Mouse (Mus musculus) heart, postnatal 0 days (tissue): ENCODE data around the gene Slc39a7. TPM values are rescaled to one million over a fixed set of nuclear protein-coding genes. Genes with fewer than 3 reads are reported as not detected.

Experiments
- ATAC-seq: fragments of 200-750 bp; cut with Nextera tagmentation; 2 replicates; pipeline ENCODE4 v1.8.0; 2017; ENCODE audit warnings: low read depth, moderate number of reproducible peaks, moderate library complexity; ENCODE audit not compliant: insufficient read depth
- DNase-seq: peaks from one replicate; pipeline ENCODE4 v3.0.0-alpha.2; 2016; ENCODE audit warnings: low spot score
- H3K27ac ChIP-seq: fragments of 300-500 bp; sonication (generic); 2 replicates; pipeline ENCODE4 v1.5.1; 2014; ENCODE audit warnings: low read depth, mild to moderate bottlenecking
- H3K27me3 ChIP-seq: fragments of 300-500 bp; sonication (generic); 2 replicates; pipeline ENCODE4 v1.6.1; 2014; ENCODE audit warnings: low read length, mixed read lengths; ENCODE audit not compliant: control insufficient read depth, insufficient read depth
- H3K36me3 ChIP-seq: fragments of 300-500 bp; sonication (generic); replicated peaks from 2 replicates; pipeline ENCODE4 v1.6.1; 2014; ENCODE audit warnings: low read length, mixed read lengths; ENCODE audit not compliant: control insufficient read depth, insufficient read depth
- H3K4me1 ChIP-seq: fragments of 300-500 bp; sonication (generic); 2 replicates; pipeline ENCODE4 v1.6.1; 2014; ENCODE audit warnings: antibody characterized with exemption; ENCODE audit not compliant: control insufficient read depth, insufficient read depth
- H3K4me2 ChIP-seq: fragments of 300-500 bp; sonication (generic); 2 replicates; pipeline ENCODE4 v1.6.1; 2014; ENCODE audit warnings: low read depth, mild to moderate bottlenecking, low read length, moderate library complexity
- H3K4me3 ChIP-seq: fragments of 300-500 bp; sonication (generic); 2 replicates; pipeline ENCODE4 v1.5.1; 2014; ENCODE audit warnings: low read depth, low read length
- H3K9ac ChIP-seq: fragments of 300-500 bp; sonication (generic); replicated peaks from 2 replicates; pipeline ENCODE4 v1.6.1; 2014; ENCODE audit warnings: low read depth, low read length, mixed read lengths
- H3K9me3 ChIP-seq: fragments of 300-500 bp; sonication (generic); replicated peaks from 2 replicates; pipeline ENCODE4 v1.6.1; 2016; ENCODE audit warnings: low read length; ENCODE audit not compliant: control insufficient read depth
- CTCF ChIP-seq: IDR thresholded peaks from 2 replicates; pipeline ENCODE4 v1.5.1; 2016; ENCODE audit warnings: antibody characterized with exemption, control low read depth, low read depth
- EP300 ChIP-seq: IDR thresholded peaks from 2 replicates; pipeline ENCODE4 v1.6.1; 2016; ENCODE audit warnings: antibody characterized with exemption, low read depth
- whole genome bisulfite sequencing: fragments of 180-500 bp; shearing (Covaris S2); extraction: QIAGEN DNeasy Blood & Tissue Kit; methylation state at CpG from one replicate; pipeline ENCODE4 v1.1.7; 2014; 5-methylcytosine and 5-hydroxymethylcytosine counted together
- polyA plus RNA-seq: library from polyadenylated mRNA; unstranded; fragments of >200 nt; fragmentation: Nextera tagmentation; extraction: Ambion mirVana; gene quantifications from 2 replicates; pipeline ENCODE4 v1.2.1, GENCODE M21; 2015
- total RNA-seq: library from RNA; depleted of rRNA; stranded (reverse); fragments of >200 nt; gene quantifications from 2 replicates; pipeline ENCODE4 v1.2.3, GENCODE M21; 2014; ENCODE audit warnings: low replicate concordance

The Slc39a7 gene
- total and polyA plus RNA-seq, 2 experiments from 2014 or later: 85.4 to 97.2 TPM

- Histone ChIP-seq H3K4me2 (no peak overlapping the region), H3K9ac (no peak overlapping the region), H3K4me1 (no peaks in the 10 kb centered on the region), H3K9me3 (no peaks in the 10 kb centered on the region), H3K36me3 (no peaks in the 10 kb centered on the region), H3K27me3 (peaks cover 28% of the 10 kb centered on the region), H3K27ac (no peak overlapping the region), H3K4me3 (no peak overlapping the region)
- DNase-seq (no peak), ATAC-seq (no peak)
- WGBS: 38% methylated on average over 7 of the region's 7 CpGs
- TF ChIP-seq EP300: no peak
- peak; percentile 62 for TF ChIP-seq CTCF
Measured at GRCm38 (mm10) chr17:34075271-34075670, 43.8 kb upstream of the Slc39a7 start.

GRCm38 (mm10) chr17:34072091-34072490 is 40.6 kb upstream of the Slc39a7 start:
- WGBS: 60% methylated on average over 5 of the region's 5 CpGs
- H3K4me3 ChIP-seq: no peak overlapping the region
- no peak overlapping the region for H3K9ac ChIP-seq
- H3K27ac ChIP-seq: no peak overlapping the region
- no peaks in the 10 kb centered on the region for H3K9me3 ChIP-seq
- no peaks in the 10 kb centered on the region for H3K4me1 ChIP-seq
- ATAC-seq: no peak
- TF ChIP-seq CTCF (no peak), EP300 (no peak)
- peaks cover 25% of the 10 kb centered on the region for H3K27me3 ChIP-seq
- H3K36me3 ChIP-seq: no peaks in the 10 kb centered on the region
- no peak for DNase-seq
- H3K4me2 ChIP-seq: no peak overlapping the region

GRCm38 (mm10) chr17:34068864-34069263 is 37.4 kb upstream of the Slc39a7 start:
- no peak overlapping the region for H3K9ac ChIP-seq
- WGBS: 46% methylated on average over 3 of the region's 3 CpGs
- H3K36me3 ChIP-seq: no peaks in the 10 kb centered on the region
- no peaks in the 10 kb centered on the region for H3K4me1 ChIP-seq
- 0 out of 2 replicates have a peak, but pooled peaks cover 8% of the 10 kb centered on the region for H3K27me3 ChIP-seq
- ATAC-seq: no peak
- no peak overlapping the region for H3K4me3 ChIP-seq
- H3K4me2 ChIP-seq: no peak overlapping the region
- DNase-seq: no peak
- H3K27ac ChIP-seq: no peak overlapping the region
- no peak for TF ChIP-seq EP300
- TF ChIP-seq CTCF: no peak
- H3K9me3 ChIP-seq: no peaks in the 10 kb centered on the region

GRCm38 (mm10) chr17:34057224-34057623 is 25.7 kb upstream of the Slc39a7 start:
- Histone ChIP-seq H3K4me2 (no peak overlapping the region), H3K27me3 (no peaks in the 10 kb centered on the region), H3K4me1 (no peaks in the 10 kb centered on the region), H3K4me3 (no peak overlapping the region), H3K27ac (no peak overlapping the region), H3K9me3 (no peaks in the 10 kb centered on the region), H3K9ac (no peak overlapping the region), H3K36me3 (no peaks in the 10 kb centered on the region)
- ATAC-seq: no peak
- no peak for DNase-seq
- no peak for TF ChIP-seq EP300
- no peak for TF ChIP-seq CTCF
- 60% methylated on average over 7 of the region's 7 CpGs for WGBS

GRCm38 (mm10) chr17:34047404-34048050 is 16.0 kb upstream of the Slc39a7 start:
- Histone ChIP-seq H3K4me3 (no peak overlapping the region), H3K36me3 (no peaks in the 10 kb centered on the region), H3K4me1 (no peaks in the 10 kb centered on the region), H3K27me3 (no peaks in the 10 kb centered on the region; the same call in 1 of the 2 replicates), H3K9me3 (peaks cover 5% of the 10 kb centered on the region), H3K27ac (no peak overlapping the region), H3K9ac (no peak overlapping the region), H3K4me2 (no peak overlapping the region)
- WGBS: 89% methylated on average over 5 of the region's 5 CpGs
- no peak for ATAC-seq
- TF ChIP-seq EP300 (no peak), CTCF (no peak)
- no peak for DNase-seq

GRCm38 (mm10) chr17:34045941-34046340 is 14.5 kb upstream of the Slc39a7 start:
- Histone ChIP-seq H3K9ac (no peak overlapping the region), H3K4me3 (no peak overlapping the region), H3K27ac (no peak overlapping the region), H3K9me3 (peaks cover 5% of the 10 kb centered on the region), H3K27me3 (peaks cover 14% of the 10 kb centered on the region), H3K4me2 (no peak overlapping the region), H3K36me3 (no peaks in the 10 kb centered on the region), H3K4me1 (no peaks in the 10 kb centered on the region)
- no peak for DNase-seq
- no peak for ATAC-seq
- 72% methylated on average over 14 of the region's 14 CpGs for WGBS
- TF ChIP-seq EP300 (no peak), CTCF (no peak)
